Mouse (Mus musculus): ENCODE measurements around the gene Krtap19-2. TPM values are rescaled to one million over a fixed set of nuclear protein-coding genes. Genes with fewer than 3 reads are reported as not detected.

Gene Krtap19-2
- polyA plus RNA-seq (2015; fragmentation: Nextera tagmentation; extraction: Ambion mirVana): not detected in 2 replicates

- Histone ChIP-seq H3K36me3 (no peaks in the 10 kb centered on the region), H3K27me3 (no peaks in the 10 kb centered on the region), H3K9me3 (replicated peaks) (no peaks in the 10 kb centered on the region), H3K4me1 (no peaks in the 10 kb centered on the region), H3K4me2 (no peak within 1 kb of the TSS), H3K27ac (no peak within 1 kb of the TSS), H3K9ac (no peak within 1 kb of the TSS), H3K4me3 (replicated peaks) (no peak within 1 kb of the TSS)
- WGBS: 94% methylated on average over 3 of the region's 3 CpGs
- no peak for ATAC-seq (replicated peaks; ENCODE audit: low FRiP score)
Observed at GRCm38 (mm10) chr16:88874169-88874568, at the start of gene Krtap19-2. Krtap19-2 (minus strand) TSS chr16:88874269.

GRCm38 (mm10) chr16:88896357-88896756 lies 22.3 kb upstream of the Krtap19-2 start, which contains the start of gene Krtap19-5:
Krtap19-5 (minus strand) TSS chr16:88896457.
- Histone ChIP-seq H3K4me3 (replicated peaks) (no peak within 1 kb of the TSS), H3K9me3 (replicated peaks) (no peaks in the 10 kb centered on the region), H3K4me1 (no peaks in the 10 kb centered on the region), H3K4me2 (no peak within 1 kb of the TSS), H3K36me3 (no peaks in the 10 kb centered on the region), H3K9ac (no peak within 1 kb of the TSS), H3K27ac (no peak within 1 kb of the TSS), H3K27me3 (no peaks in the 10 kb centered on the region)
- WGBS: 89% methylated on average over 6 of the region's 6 CpGs
- ATAC-seq (replicated peaks; ENCODE audit: low FRiP score): no peak

- no peaks in the 10 kb centered on the region for H3K36me3 ChIP-seq
- no peak overlapping the region for H3K4me2 ChIP-seq
- H3K27ac ChIP-seq: no peak overlapping the region
- no peak for ATAC-seq (replicated peaks; ENCODE audit: low FRiP score)
- 89% methylated on average over 6 of the region's 6 CpGs for WGBS
- H3K4me3 ChIP-seq (replicated peaks): no peak overlapping the region
- H3K9me3 ChIP-seq (replicated peaks): no peaks in the 10 kb centered on the region
- H3K9ac ChIP-seq: no peak overlapping the region
- H3K4me1 ChIP-seq: no peaks in the 10 kb centered on the region
- no peaks in the 10 kb centered on the region for H3K27me3 ChIP-seq
Observed at GRCm38 (mm10) chr16:88886870-88887269, 12.8 kb upstream of the Krtap19-2 start.

GRCm38 (mm10) chr16:88884989-88885388 lies 10.9 kb upstream of the Krtap19-2 start, which contains the start of gene Krtap19-4:
Krtap19-4 (minus strand) TSS chr16:88885089.
- Histone ChIP-seq H3K9me3 (replicated peaks) (no peaks in the 10 kb centered on the region), H3K4me3 (replicated peaks) (no peak within 1 kb of the TSS), H3K4me2 (no peak within 1 kb of the TSS), H3K36me3 (no peaks in the 10 kb centered on the region), H3K9ac (no peak within 1 kb of the TSS), H3K4me1 (no peaks in the 10 kb centered on the region), H3K27me3 (no peaks in the 10 kb centered on the region), H3K27ac (no peak within 1 kb of the TSS)
- WGBS: 88% methylated on average over 5 of the region's 5 CpGs
- ATAC-seq (replicated peaks; ENCODE audit: low FRiP score): no peak

GRCm38 (mm10) chr16:88877938-88878337 lies 3.9 kb upstream of the Krtap19-2 start, which contains the start of gene Krtap19-3:
Krtap19-3 (minus strand) TSS chr16:88878038.
- Histone ChIP-seq H3K9me3 (replicated peaks) (no peaks in the 10 kb centered on the region), H3K4me2 (no peak within 1 kb of the TSS), H3K36me3 (no peaks in the 10 kb centered on the region), H3K27ac (no peak within 1 kb of the TSS), H3K4me3 (replicated peaks) (no peak within 1 kb of the TSS), H3K27me3 (no peaks in the 10 kb centered on the region), H3K9ac (no peak within 1 kb of the TSS), H3K4me1 (no peaks in the 10 kb centered on the region)
- ATAC-seq (replicated peaks; ENCODE audit: low FRiP score): no peak
- WGBS: 80% methylated on average over 2 of the region's 2 CpGs

- 90% methylated on average over 6 of the region's 6 CpGs for whole genome bisulfite sequencing
- H3K27me3 ChIP-seq: no peaks in the 10 kb centered on the region
- H3K4me2 ChIP-seq: no peak within 1 kb of the TSS
- no peaks in the 10 kb centered on the region for H3K36me3 ChIP-seq
- no peak within 1 kb of the TSS for H3K27ac ChIP-seq
- no peak for ATAC-seq (replicated peaks; ENCODE audit: low FRiP score)
- H3K4me3 ChIP-seq (replicated peaks): no peak within 1 kb of the TSS
- H3K9ac ChIP-seq: no peak within 1 kb of the TSS
- H3K4me1 ChIP-seq: no peaks in the 10 kb centered on the region
- no peaks in the 10 kb centered on the region for H3K9me3 ChIP-seq (replicated peaks)
Observed at GRCm38 (mm10) chr16:88869311-88869710, 4.8 kb downstream of the Krtap19-2 start, which contains the start of gene Krtap19-1. Krtap19-1 (minus strand) TSS chr16:88869411.

GRCm38 (mm10) chr16:88864887-88865407 lies 9.1 kb downstream of the Krtap19-2 start:
- Histone ChIP-seq H3K36me3 (no peaks in the 10 kb centered on the region), H3K9me3 (replicated peaks) (no peaks in the 10 kb centered on the region), H3K4me1 (no peaks in the 10 kb centered on the region), H3K27me3 (no peaks in the 10 kb centered on the region), H3K4me3 (replicated peaks) (no peak overlapping the region), H3K27ac (no peak overlapping the region), H3K4me2 (no peak overlapping the region), H3K9ac (no peak overlapping the region)
- WGBS: 55% methylated on average over 4 of the region's 4 CpGs
- ATAC-seq (replicated peaks; ENCODE audit: low FRiP score): no peak

GRCm38 (mm10) chr16:88851450-88851849 lies 22.6 kb downstream of the Krtap19-2 start:
- Histone ChIP-seq H3K27me3 (no peaks in the 10 kb centered on the region), H3K4me3 (replicated peaks) (no peak overlapping the region), H3K9ac (no peak overlapping the region), H3K4me1 (no peaks in the 10 kb centered on the region), H3K9me3 (replicated peaks) (no peaks in the 10 kb centered on the region), H3K4me2 (no peak overlapping the region), H3K36me3 (no peaks in the 10 kb centered on the region), H3K27ac (no peak overlapping the region)
- ATAC-seq (replicated peaks; ENCODE audit: low FRiP score): no peak
- 13% methylated on average over 5 of the region's 5 CpGs for WGBS

GRCm38 (mm10) chr16:88848558-88848957 lies 25.5 kb downstream of the Krtap19-2 start:
- Histone ChIP-seq H3K9me3 (replicated peaks) (no peaks in the 10 kb centered on the region), H3K4me1 (no peaks in the 10 kb centered on the region), H3K36me3 (no peaks in the 10 kb centered on the region), H3K27ac (no peak overlapping the region), H3K27me3 (no peaks in the 10 kb centered on the region), H3K4me3 (replicated peaks) (no peak overlapping the region), H3K9ac (no peak overlapping the region), H3K4me2 (no peak overlapping the region)
- WGBS: 82% methylated on average over 4 of the region's 4 CpGs
- no peak for ATAC-seq (replicated peaks; ENCODE audit: low FRiP score)

GRCm38 (mm10) chr16:88847363-88847762 lies 26.7 kb downstream of the Krtap19-2 start:
- WGBS: 87% methylated on average over 1 of the region's 1 CpGs

GRCm38 (mm10) chr16:88826978-88827377 lies 47.1 kb downstream of the Krtap19-2 start:
- Histone ChIP-seq H3K9me3 (replicated peaks) (no peaks in the 10 kb centered on the region), H3K27me3 (no peaks in the 10 kb centered on the region), H3K36me3 (no peaks in the 10 kb centered on the region), H3K9ac (no peak overlapping the region), H3K4me2 (no peak overlapping the region), H3K27ac (no peak overlapping the region), H3K4me3 (replicated peaks) (no peak overlapping the region), H3K4me1 (no peaks in the 10 kb centered on the region)
- 39% methylated on average over 3 of the region's 3 CpGs for WGBS
- ATAC-seq (replicated peaks; ENCODE audit: low FRiP score): no peak

More at GRCm38 (mm10) chr16:88847363-88847762, 26.7 kb downstream of the Krtap19-2 start:
- H3K9ac ChIP-seq: no peak overlapping the region
- no peak overlapping the region for H3K4me3 ChIP-seq (replicated peaks)
- no peaks in the 10 kb centered on the region for H3K27me3 ChIP-seq
- no peaks in the 10 kb centered on the region for H3K9me3 ChIP-seq (replicated peaks)
- 0 out of 2 replicates have a peak, but pooled peaks have one; percentile 56 for ATAC-seq (replicated peaks; ENCODE audit: low FRiP score)
- no peak overlapping the region for H3K27ac ChIP-seq
- H3K36me3 ChIP-seq: no peaks in the 10 kb centered on the region
- H3K4me2 ChIP-seq: no peak overlapping the region
- no peaks in the 10 kb centered on the region for H3K4me1 ChIP-seq

GRCm38 (mm10) chr16:88826095-88826652 lies 47.9 kb downstream of the Krtap19-2 start, which contains the start of gene Krtap14:
Krtap14 (minus strand) TSS chr16:88826145.
- ATAC-seq (replicated peaks; ENCODE audit: low FRiP score): no peak
- Histone ChIP-seq H3K36me3 (no peaks in the 10 kb centered on the region), H3K4me2 (no peak within 1 kb of the TSS), H3K9me3 (replicated peaks) (no peaks in the 10 kb centered on the region), H3K4me1 (no peaks in the 10 kb centered on the region), H3K9ac (no peak within 1 kb of the TSS), H3K4me3 (replicated peaks) (no peak within 1 kb of the TSS), H3K27ac (no peak within 1 kb of the TSS), H3K27me3 (no peaks in the 10 kb centered on the region)
- 90% methylated on average over 9 of the region's 9 CpGs for WGBS
